Mouse (Mus musculus) liver, adult 2 months (tissue): ENCODE results near the gene Acsm3.

Source experiments
- CTCF ChIP-seq: fragments of 200-500 bp; IDR thresholded peaks from 2 replicates; pipeline ENCODE4 v1.5.1; 2011; ENCODE audit warnings: low read depth, low read length, control low read depth
- POLR2A ChIP-seq: fragments of 200-500 bp; IDR thresholded peaks from 2 replicates; pipeline ENCODE4 v1.6.1; 2011; ENCODE audit warnings: low read length, control low read depth; ENCODE audit not compliant: insufficient read depth; ENCODE audit errors: extremely low read depth

DNA sequence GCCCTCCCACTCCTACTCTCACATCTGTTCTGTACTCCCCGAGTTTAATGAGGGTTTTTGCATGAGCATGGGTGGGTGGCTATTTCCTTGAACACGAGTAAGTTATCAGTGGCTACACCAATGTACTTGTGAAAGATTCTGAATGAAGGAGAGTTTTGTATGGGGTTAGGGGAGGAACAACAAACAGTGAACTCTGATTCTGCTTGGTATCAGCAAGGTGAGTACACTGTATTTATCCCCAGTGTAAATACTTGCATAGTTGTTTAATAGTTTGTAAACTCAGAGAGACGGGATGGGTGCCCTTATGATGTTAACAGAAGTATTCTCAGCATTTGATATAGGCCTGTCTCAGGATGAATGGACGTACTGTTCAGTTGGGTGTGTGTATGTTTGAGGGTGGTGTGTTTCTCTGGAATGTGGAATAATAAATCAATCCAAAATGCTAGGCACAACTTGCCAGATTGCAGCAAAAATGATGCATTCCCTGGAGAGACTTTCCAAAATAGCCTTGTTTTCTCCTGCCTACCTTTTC, 1.5 kb downstream of the Acsm3 start:
- TF ChIP-seq POLR2A = no peak
- no peak for TF ChIP-seq CTCF
